In the genomic region with DNA sequence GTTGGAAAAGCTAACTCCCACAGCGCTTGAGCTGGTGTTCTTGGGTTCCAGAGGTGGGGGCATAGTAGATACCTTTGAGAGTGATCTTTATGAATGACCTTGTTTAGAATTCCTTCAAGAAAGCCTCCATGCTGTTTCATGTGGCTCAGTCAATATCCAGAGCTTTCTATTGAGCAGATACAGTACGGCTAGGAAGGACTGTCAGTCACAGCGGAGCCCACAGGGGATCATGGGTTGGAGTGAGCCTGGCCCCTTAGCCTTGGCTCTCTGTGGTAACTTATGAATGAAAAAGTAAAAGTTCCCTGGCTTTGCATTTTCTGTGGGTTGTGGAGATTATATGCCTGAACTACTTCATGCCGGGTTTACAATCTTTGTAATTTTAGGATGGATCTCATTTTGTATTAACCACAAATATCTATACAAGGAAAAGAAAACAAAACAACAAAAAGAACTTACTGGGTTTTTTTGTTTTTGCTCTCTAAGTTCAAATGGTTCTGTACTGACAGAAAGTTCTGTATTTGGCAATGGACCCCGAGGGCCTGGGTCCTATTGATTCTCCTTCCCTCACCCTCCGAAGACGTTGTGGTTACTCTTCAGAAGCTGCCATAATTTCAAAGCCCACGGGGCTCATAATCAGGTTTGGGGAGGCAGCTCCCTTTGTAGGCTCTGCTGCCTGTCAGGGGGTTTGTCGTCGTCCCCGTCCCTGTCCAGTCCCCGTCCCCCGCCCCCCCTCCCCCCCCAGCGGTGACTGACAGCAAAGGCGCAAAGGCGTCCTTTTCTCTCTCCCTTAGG, we compare ENCODE assay signal across 13 mouse cellular contexts.
DNase-seq lines count a peak whose midpoint lies in the region; ATAC-seq lines count a peak whose summit lies in the region.
"Had no signal": no experiment of that assay in that cellular context is flagged by ENCODE, and none has a peak within 500 bp of the region (broad histone marks: within the 10 kb centered on the region; RNA-seq: fewer than 3 reads in every experiment).

No protein-coding gene starts in this region.

- no peaks in the 10 kb centered on the region for H3K9me3 ChIP-seq in kidney, embryonic 15.5 days (replicated peaks)
- no peaks in the 10 kb centered on the region for H3K9me3 ChIP-seq in forebrain, embryonic 14.5 days (replicated peaks; ENCODE audit: control insufficient read depth, low read length)
- H3K9me3 ChIP-seq in limb, embryonic 12.5 days = no peaks in the 10 kb centered on the region
- no peaks in the 10 kb centered on the region for H3K9me3 ChIP-seq in neural tube, embryonic 12.5 days

- WGBS in kidney, embryonic 15.5 days = 30% methylated on average over 16 of the region's 16 CpGs
- WGBS in forebrain, embryonic 14.5 days = 24% methylated on average over 16 of the region's 16 CpGs
- 31% methylated on average over 16 of the region's 16 CpGs for WGBS in limb, embryonic 12.5 days
- 28% methylated on average over 16 of the region's 16 CpGs for WGBS in neural tube, embryonic 12.5 days

- H3K4me2 ChIP-seq in kidney, embryonic 15.5 days = peak overlapping the region; percentile 43
- peak overlapping the region; percentile 35 for H3K4me2 ChIP-seq in forebrain, embryonic 14.5 days (ENCODE audit: low read length)
- H3K4me2 ChIP-seq in limb, embryonic 12.5 days = peak overlapping the region; percentile 43
- H3K4me2 ChIP-seq in neural tube, embryonic 12.5 days (replicated peaks) = peak overlapping the region; percentile 48

- H3K4me3 ChIP-seq in kidney, embryonic 15.5 days (replicated peaks) = no peak overlapping the region
- no peak overlapping the region for H3K4me3 ChIP-seq in forebrain, embryonic 14.5 days (ENCODE audit: low read depth, low read length)
- H3K4me3 ChIP-seq in limb, embryonic 12.5 days (replicated peaks) = no peak overlapping the region
- no peak overlapping the region for H3K4me3 ChIP-seq in neural tube, embryonic 12.5 days
- H3K4me3 ChIP-seq: layer of hippocampus, adult 2 months had no signal

- H3K27ac ChIP-seq in kidney, embryonic 15.5 days = no peak overlapping the region
- no peak overlapping the region for H3K27ac ChIP-seq in forebrain, embryonic 14.5 days (ENCODE audit: low read depth, low read length)
- no peak overlapping the region for H3K27ac ChIP-seq in limb, embryonic 12.5 days
- H3K27ac ChIP-seq in neural tube, embryonic 12.5 days = no peak overlapping the region
- H3K27ac ChIP-seq: layer of hippocampus, adult 2 months had no signal

- H3K4me1 ChIP-seq in kidney, embryonic 15.5 days = peaks cover 29% of the 10 kb centered on the region
- H3K4me1 ChIP-seq in forebrain, embryonic 14.5 days (ENCODE audit: control insufficient read depth, insufficient read depth, low read length) = peaks cover 4% of the 10 kb centered on the region
- peaks cover 26% of the 10 kb centered on the region for H3K4me1 ChIP-seq in limb, embryonic 12.5 days (replicated peaks)
- H3K4me1 ChIP-seq in neural tube, embryonic 12.5 days = peaks cover 6% of the 10 kb centered on the region

- no peaks in the 10 kb centered on the region for H3K36me3 ChIP-seq in kidney, embryonic 15.5 days
- H3K36me3 ChIP-seq in forebrain, embryonic 14.5 days (ENCODE audit: control insufficient read depth, insufficient read depth, low read length) = no peaks in the 10 kb centered on the region
- H3K36me3 ChIP-seq in limb, embryonic 12.5 days = no peaks in the 10 kb centered on the region
- no peaks in the 10 kb centered on the region for H3K36me3 ChIP-seq in neural tube, embryonic 12.5 days

- ATAC-seq in kidney, embryonic 15.5 days (replicated peaks; ENCODE audit: low FRiP score) = no peak
- ATAC-seq in forebrain, embryonic 14.5 days = no peak
- 0 out of 2 replicates have a peak, but pooled peaks have one; percentile 34 for ATAC-seq in limb, embryonic 12.5 days (ENCODE audit: insufficient number of reproducible peaks, insufficient read depth, low FRiP score, low TSS enrichment, low read depth)
- ATAC-seq in neural tube, embryonic 12.5 days (ENCODE audit: low FRiP score, low read depth) = no peak

- no peak overlapping the region for H3K9ac ChIP-seq in kidney, embryonic 15.5 days
- H3K9ac ChIP-seq in forebrain, embryonic 14.5 days (ENCODE audit: low read length) = no peak overlapping the region
- no peak overlapping the region for H3K9ac ChIP-seq in limb, embryonic 12.5 days (replicated peaks)
- H3K9ac ChIP-seq in neural tube, embryonic 12.5 days = no peak overlapping the region

- no peaks in the 10 kb centered on the region for H3K27me3 ChIP-seq in kidney, embryonic 15.5 days
- H3K27me3 ChIP-seq in forebrain, embryonic 14.5 days (replicated peaks; ENCODE audit: control insufficient read depth, insufficient read depth, low read length) = peaks cover 4% of the 10 kb centered on the region; the same call in 1 of the 2 replicates
- H3K27me3 ChIP-seq in limb, embryonic 12.5 days = no peaks in the 10 kb centered on the region; the same call in 1 of the 2 replicates
- no peaks in the 10 kb centered on the region for H3K27me3 ChIP-seq in neural tube, embryonic 12.5 days (replicated peaks)
- H3K27me3 ChIP-seq: CH12.LX had no signal

- no peak for DNase-seq in kidney, postnatal 4 days
- DNase-seq in forebrain, embryonic 14.5 days (ENCODE audit: low spot score) = no peak
- DNase-seq in spleen, postnatal 36 days (ENCODE audit: low spot score in 2 of 2) = no peak
- DNase-seq in right cerebral cortex, postnatal 4 days = no peak
- no peak for DNase-seq in right cerebral cortex, adult 2 months (ENCODE audit: low spot score in 2 of 2)
- DNase-seq: cerebellum, adult 9-10 months; liver; lung, postnatal 10 days had no signal
